Mouse (Mus musculus): ENCODE data around the gene Tmem178.

GRCm38 (mm10) chr17:81035354-81035753 lies 90.9 kb downstream of the Tmem178 start:
- TF ChIP-seq EP300 (optimal IDR thresholded peaks at IDR 0.05), result no peak
- no peak for TF ChIP-seq CTCF (IDR thresholded peaks at IDR 0.05; ENCODE audit: low read depth)
